Mouse (Mus musculus) central nervous system, embryonic 14 days (tissue): ENCODE measurements around the gene Chrnd. TPM values are rescaled to one million over a fixed set of nuclear protein-coding genes. Genes with fewer than 3 reads are reported as not detected.

Source experiments
- polyA plus RNA-seq: library from polyadenylated mRNA; depleted of rRNA; stranded (reverse); fragments of >200 nt; gene quantifications from 2 replicates; pipeline ENCODE4 v1.2.3, GENCODE M21; 2012; rRNA removed

The Chrnd gene
- 0.05 and 2.1 TPM in 2 replicates for polyA plus RNA-seq

GRCm38 (mm10) chr1:87190429-87190828, at the start of gene Chrnd:
TSS of gene Chrnd (plus strand) at chr1:87190607.

GRCm38 (mm10) chr1:87156199-87156587, 34.2 kb upstream of the Chrnd start, which contains the start of gene Ecel1:
TSS of gene Ecel1 (minus strand) at chr1:87156521.

GRCm38 (mm10) chr1:87183013-87183412, 7.4 kb upstream of the Chrnd start, which contains the start of gene Prss56:
TSS of gene Prss56 (plus strand) at chr1:87183313.

GRCm38 (mm10) chr1:87204465-87204864, 14.1 kb downstream of the Chrnd start, which contains the start of gene Chrng:
TSS of gene Chrng (plus strand) at chr1:87204657.

GRCm38 (mm10) chr1:87213735-87214704, 23.6 kb downstream of the Chrnd start, which contains the start of gene Eif4e2:
TSS of gene Eif4e2 (plus strand) at chr1:87213914.

Other genes starting within 250 kb of the Chrnd start
- not detected in 2 replicates for gene Alppl2, start 100.7 kb upstream of the Chrnd start, polyA plus RNA-seq
- not detected in 2 replicates for gene Alpi, start 89.0 kb upstream of the Chrnd start, polyA plus RNA-seq
- 0.04 and 0.05 TPM in 2 replicates for gene Akp3, start 65.6 kb upstream of the Chrnd start, polyA plus RNA-seq
- gene Ecel1, start 34.1 kb upstream of the Chrnd start, polyA plus RNA-seq: 38.4 and 38.9 TPM in 2 replicates
- 0.92 and 1.6 TPM in 2 replicates for gene Prss56, start 7.3 kb upstream of the Chrnd start, polyA plus RNA-seq
- 0.14 and 7.5 TPM in 2 replicates for gene Chrng, start 14.1 kb downstream of the Chrnd start, polyA plus RNA-seq
- 69.5 and 87.4 TPM in 2 replicates for gene Eif4e2, start 23.3 kb downstream of the Chrnd start, polyA plus RNA-seq
- 1.6 and 3.0 TPM in 2 replicates for gene Efhd1, start 73.8 kb downstream of the Chrnd start, polyA plus RNA-seq
- 69.3 and 70.4 TPM in 2 replicates for gene Gigyf2, start 136.4 kb downstream of the Chrnd start, polyA plus RNA-seq
- 3.3 and 5.1 TPM in 2 replicates for gene Kcnj13, start 204.1 kb downstream of the Chrnd start, polyA plus RNA-seq